Mouse (Mus musculus) heart, postnatal 10 days (tissue): ENCODE results near the gene Sfrp2. TPM values are rescaled to one million over a fixed set of nuclear protein-coding genes. Genes with fewer than 3 reads are reported as not detected.

Source experiments
- total RNA-seq, 2 experiments: library from RNA; stranded (reverse); gene quantifications; 2 replicates each; pipeline ENCODE4 v1.2.3; 2021

Gene Sfrp2
- total RNA-seq, 2 experiments from 2014 or later, result 30.0 to 31.8 TPM

Other genes starting within 250 kb of the Sfrp2 start
- gene Tlr2, start 75.4 kb downstream of the Sfrp2 start, total RNA-seq, result 1 to 10 TPM; 1.4 to 2.2 TPM